Mouse (Mus musculus): ENCODE results near the gene Cux1.

The Cux1 gene

DNA sequence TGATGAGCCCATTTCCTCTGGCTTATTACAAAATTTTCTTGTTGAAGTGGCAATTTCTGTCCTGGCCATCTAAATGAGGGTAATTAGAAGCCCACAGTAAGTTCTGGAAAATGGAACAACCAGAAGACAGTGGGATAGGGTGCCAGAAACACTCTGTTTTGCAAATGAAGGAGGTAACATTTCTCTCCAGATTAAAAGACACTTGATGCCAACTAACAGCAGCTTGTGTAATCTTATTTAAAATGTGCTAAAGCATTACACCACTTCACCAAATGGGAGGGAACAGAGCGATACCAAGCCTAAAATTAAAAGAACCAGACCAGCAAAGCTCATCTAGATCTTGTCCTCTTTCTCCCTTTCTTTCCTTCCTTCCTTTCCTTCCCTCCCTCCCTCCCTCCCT, 61.0 kb downstream of the Cux1 start:
- no peak for DNase-seq (ENCODE audit: low read depth)

- DNase-seq (ENCODE audit: low read depth) = no peak
These were observed 64.7 kb downstream of the Cux1 start for GRCm38 (mm10) chr5:136502491-136503086.

DNA sequence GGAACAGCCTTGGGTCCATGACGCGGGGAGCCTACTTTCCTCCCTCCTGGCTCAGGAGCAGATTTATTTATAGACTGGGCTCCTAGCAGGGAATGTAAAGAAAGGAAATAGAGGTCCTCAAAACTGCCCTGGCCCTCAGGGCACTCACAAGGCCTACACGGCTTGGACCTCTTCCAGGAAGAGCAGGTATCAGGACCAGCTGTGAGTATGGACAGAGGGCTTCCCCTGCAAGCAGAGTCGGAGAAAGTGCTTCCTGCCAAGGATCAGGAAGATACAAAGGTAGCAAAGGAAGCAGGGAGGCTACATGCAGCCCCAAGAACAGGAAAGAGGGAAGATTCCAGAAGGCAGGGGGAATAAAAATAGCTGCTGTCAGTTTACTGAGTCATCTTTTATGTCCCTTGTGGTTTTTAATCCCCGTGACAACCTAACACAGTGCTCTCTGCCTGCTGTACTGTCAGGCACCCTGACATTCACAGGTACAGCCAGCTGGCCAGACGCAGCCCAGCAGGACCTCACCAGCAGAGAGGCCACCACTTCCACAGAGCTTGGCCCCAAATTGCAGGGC, 66.9 kb downstream of the Cux1 start:
- DNase-seq (ENCODE audit: low read depth) = no peak

- no peak for DNase-seq (ENCODE audit: low read depth)
These were observed 68.0 kb downstream of the Cux1 start for GRCm38 (mm10) chr5:136499316-136499715.

- no peak for DNase-seq (ENCODE audit: low read depth)
These were observed 68.5 kb downstream of the Cux1 start for GRCm38 (mm10) chr5:136498741-136499140.

DNA sequence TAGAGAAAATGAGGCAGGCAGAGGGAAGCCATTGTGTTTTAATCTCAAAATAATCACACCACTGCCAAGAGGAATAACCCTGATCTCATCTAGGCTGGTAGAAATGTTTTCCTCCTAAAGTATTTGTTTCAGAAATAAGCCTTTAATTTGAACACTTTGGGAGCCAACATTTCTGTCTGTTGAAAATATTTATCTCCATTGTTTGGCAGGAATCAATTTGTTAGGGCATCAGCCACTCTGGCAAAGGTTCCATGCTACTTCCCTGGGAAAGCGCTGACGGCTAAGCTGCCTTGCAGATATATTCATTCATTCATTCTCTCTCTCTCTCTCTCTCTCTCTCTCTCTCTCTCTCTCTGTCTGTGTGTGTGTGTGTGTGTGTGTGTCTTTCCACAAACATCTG, 70.0 kb downstream of the Cux1 start:
- DNase-seq (ENCODE audit: low read depth) = no peak

DNA sequence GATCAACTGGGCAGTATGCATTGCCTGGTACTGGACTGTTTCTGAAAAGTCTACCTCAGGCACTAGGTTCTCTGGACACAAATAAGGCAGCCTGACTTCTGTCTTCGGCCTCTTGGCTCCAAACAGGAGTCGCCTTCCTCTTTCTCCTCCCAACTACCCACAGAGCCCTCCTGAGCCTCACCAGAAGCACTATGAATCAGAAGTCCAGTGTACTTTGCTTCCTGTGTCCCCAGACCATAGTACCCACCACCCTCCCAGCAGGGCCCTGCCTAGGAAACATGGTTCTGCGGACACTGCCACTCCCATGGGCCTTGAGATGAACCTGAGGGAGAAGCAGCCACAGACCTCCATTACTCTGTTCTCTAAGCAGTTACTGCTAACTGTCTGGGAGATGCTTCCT, 71.7 kb downstream of the Cux1 start:
- DNase-seq (ENCODE audit: low read depth) = no peak

GRCm38 (mm10) chr5:136494927-136495326, 72.4 kb downstream of the Cux1 start:
- DNase-seq (ENCODE audit: low read depth) = no peak

- no peak for DNase-seq (ENCODE audit: low read depth)
These were observed 73.0 kb downstream of the Cux1 start for GRCm38 (mm10) chr5:136494288-136494687.

DNA sequence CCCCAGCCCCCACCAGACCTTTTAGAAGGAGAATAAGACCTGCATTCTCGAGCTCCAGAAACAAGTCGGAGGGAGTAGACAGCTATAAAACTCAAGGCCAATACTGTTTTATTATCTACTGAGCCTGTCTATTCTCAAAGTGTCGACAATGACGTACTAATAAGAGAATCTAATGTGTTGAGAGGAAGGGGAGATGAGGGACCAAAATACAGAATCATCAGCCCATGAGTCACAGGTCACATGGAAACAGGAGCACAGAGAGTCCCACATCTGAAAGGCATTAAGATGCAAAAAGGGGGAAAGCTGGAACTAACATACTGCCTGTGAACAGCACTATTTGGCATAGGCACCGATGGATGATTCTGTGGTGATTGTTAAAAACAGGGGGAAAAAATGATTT, 77.8 kb downstream of the Cux1 start:
- DNase-seq (ENCODE audit: low read depth) = no peak

- no peak for DNase-seq (ENCODE audit: low read depth)
These were observed 78.6 kb downstream of the Cux1 start for GRCm38 (mm10) chr5:136488721-136489120.

DNA sequence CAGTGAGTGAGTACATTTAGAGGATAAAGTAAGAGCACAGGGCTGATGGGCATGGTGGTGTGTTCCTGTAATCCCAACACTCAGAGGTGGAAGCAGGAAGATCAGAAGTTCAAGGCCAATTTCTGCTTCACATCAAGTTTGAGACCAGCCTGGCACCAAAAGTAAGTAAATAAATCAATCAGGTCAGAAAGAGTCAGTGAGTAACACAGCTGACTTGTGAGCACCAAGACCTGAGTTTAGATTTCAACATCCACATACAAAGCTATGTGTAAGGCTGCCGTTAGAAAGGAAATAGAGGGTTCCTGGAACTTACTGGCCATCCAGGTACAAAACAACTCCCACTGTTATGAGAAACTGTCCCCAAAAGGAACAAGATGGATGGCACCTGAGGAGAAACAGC, 79.1 kb downstream of the Cux1 start:
- no peak for DNase-seq (ENCODE audit: low read depth)

DNA sequence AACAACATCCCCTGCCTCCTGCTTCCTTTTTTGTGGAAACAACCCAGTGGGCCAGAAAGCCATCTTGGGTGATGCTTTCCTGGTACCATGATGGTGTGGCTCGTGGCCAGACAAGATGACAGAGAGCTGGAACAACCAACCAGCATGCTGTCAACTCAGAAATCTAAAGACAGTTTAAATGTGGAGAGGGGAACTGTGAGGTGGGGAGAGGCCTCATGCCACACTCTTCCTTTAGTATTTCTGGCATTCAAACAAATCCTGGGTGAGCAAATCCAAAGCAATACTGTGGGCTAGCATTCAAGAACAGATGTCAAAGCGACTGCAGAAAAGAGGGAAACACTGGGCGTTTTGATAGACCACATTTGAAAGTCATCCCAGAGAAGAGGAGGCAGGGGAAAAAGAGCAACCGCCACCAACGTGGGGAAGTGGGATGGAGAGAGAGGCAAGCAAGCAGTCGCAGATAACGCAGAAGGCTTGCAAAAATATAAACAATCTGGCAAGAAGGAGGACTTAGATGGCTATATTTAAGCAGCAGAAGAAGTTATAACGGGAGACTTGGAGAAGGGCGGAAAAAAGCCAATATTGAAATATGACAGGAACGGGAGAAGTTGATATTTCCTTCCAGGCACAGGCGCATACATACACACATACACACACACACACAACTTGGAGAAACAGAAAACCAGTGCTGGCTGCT, 79.7 kb downstream of the Cux1 start:
- no peak for DNase-seq (ENCODE audit: low read depth)

GRCm38 (mm10) chr5:136486401-136486800, 80.9 kb downstream of the Cux1 start:
- DNase-seq (ENCODE audit: low read depth) = no peak

DNA sequence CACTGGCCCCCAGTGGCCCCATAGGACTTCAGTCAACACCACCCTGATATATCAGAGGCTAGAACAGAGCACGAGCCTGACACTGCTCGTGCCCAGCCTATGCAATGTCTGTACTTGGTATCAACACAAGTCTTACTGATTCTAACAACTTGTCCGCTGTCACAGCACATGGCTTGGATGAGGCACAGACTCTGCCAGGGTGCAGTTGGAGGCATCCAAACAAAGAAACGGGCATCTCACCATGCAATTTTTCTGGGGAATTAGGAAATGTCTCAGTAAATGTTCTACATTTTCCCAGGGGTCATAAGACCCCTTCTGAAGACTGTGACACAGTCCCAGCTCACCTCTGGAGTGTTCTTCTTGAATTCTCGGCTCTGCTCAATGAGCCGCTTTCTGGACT, 81.9 kb downstream of the Cux1 start:
- no peak for DNase-seq (ENCODE audit: low read depth)

DNA sequence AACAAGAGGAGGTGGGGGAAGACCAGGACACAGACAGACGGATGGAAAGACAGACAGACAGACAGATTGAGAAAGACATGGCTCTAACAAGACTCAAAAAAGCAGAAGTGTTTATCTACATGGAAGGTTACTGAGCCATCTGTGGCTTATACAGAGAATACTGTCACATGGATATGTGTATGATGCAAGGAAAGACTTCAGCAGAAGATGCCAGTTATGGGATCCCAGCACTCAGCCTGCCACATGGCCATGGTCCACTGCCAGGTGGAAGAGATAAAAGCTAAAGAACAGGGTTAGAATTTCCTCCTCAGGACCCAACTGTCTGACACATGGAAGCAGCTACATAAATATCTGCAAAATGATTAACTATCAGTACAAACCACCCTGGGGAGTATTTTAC, 84.9 kb downstream of the Cux1 start:
- DNase-seq (ENCODE audit: low read depth) = no peak

- no peak for DNase-seq (ENCODE audit: low read depth)
These were observed 86.7 kb downstream of the Cux1 start for GRCm38 (mm10) chr5:136480541-136480940.

- DNase-seq (ENCODE audit: low read depth) = no peak
These were observed 87.5 kb downstream of the Cux1 start for GRCm38 (mm10) chr5:136479801-136480200.

DNA sequence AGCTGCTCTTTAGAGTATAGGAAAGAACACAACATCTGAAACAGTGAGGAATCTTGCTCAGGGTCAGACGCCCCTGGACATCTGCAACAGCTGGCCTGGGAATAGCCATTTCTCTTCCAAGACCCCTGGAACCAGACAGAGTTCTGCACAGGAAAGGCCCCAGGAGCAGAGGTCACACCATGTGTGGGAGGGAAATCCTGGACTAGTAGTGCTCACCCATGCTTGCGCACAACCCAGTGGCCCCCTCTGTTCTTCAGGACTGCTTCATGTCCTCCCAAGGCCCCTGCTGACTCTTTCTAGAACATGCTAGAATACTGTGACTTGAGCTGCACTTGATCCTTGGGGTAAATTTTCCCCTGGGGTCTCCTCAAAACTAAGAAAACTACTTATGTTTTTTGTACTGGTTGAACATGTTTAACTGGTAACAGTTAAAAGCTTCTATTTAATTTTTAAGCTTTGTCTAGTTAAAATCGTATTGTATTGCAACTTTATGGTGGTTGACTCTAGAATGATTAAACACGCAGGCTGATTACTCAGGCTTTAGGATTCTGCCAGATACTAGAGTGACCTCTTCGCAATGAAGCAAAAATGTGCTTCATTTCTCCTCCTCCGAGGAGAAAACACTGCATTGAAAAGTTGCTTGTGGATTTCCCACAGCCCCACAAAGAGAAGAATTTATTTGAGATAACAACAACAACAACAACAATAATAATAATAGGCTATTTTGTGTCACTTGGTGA, 88.1 kb downstream of the Cux1 start:
- no peak for DNase-seq (ENCODE audit: low read depth)

DNA sequence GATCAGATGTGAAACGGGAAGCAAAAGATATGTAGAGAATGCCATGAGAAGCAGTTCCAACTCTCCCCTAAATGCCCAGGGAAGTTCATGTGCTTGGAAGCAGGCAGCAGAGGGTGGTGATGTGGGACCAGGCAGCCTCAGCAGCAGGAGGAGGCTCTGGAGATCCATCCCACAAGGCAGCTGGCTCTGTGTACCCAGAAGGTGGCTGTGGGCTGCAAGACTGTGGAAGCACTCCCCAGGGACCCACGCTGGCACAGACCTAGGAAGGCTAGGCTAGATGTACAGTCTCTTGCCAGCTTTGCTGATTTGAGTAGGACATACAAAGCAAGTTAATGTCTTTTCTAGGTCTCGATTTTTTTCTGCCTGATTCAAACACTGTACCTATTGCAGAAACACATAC, 91.0 kb downstream of the Cux1 start:
- DNase-seq (ENCODE audit: low read depth) = no peak

GRCm38 (mm10) chr5:136475161-136475560, 92.1 kb downstream of the Cux1 start:
- DNase-seq (ENCODE audit: low read depth) = no peak

- DNase-seq (ENCODE audit: low read depth) = no peak
These were observed 93.2 kb downstream of the Cux1 start for GRCm38 (mm10) chr5:136474086-136474485.

DNA sequence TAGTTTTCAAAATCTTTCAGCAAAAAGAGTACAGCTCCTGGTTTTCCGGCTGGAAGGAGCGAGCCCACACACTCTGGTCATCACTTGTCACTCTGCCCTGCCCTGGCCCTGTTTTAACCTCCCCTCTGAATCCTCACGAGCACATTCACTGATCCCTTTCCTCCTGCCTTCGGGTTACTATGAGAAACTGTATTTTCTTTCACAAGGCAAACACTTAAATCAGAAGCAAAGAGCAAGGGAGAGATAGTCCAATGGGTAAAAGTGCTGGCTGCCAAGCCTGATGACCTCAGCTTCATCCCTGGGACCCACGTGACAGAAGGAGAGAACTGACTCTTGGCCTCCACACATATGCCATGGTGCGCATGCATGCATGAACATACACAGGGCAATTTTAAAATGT, 94.0 kb downstream of the Cux1 start:
- no peak for DNase-seq (ENCODE audit: low read depth)

Data from c-Kit-positive CD71-positive TER-119-negative erythroid progenitor cells, embryonic 14.5 days (primary cell).